In genomic region chr7:19663940-19664339, GRCm38 (mm10) we compare ENCODE assay signal across 8 mouse cellular contexts. TPM values are rescaled to one million over a fixed set of nuclear protein-coding genes. Genes with fewer than 3 reads are reported as not detected.
DNase-seq lines count a peak whose midpoint lies in the region; ATAC-seq and TF ChIP-seq lines count a peak whose summit lies in the region.

No protein-coding gene starts in this region.

- H3K9ac ChIP-seq in intestine, embryonic 15.5 days, result peak overlapping the region; percentile 86
- peak overlapping the region; percentile 94 for H3K9ac ChIP-seq in neural tube, embryonic 12.5 days

- H3K4me1 ChIP-seq in spleen, adult 2 months (ENCODE audit: control insufficient read depth, insufficient read depth, insufficient read length), result peaks cover 8% of the 10 kb centered on the region; the same call in 1 of the 2 replicates
- H3K4me1 ChIP-seq in intestine, embryonic 15.5 days (replicated peaks), result peaks cover 17% of the 10 kb centered on the region
- H3K4me1 ChIP-seq in neural tube, embryonic 12.5 days, result peaks cover 20% of the 10 kb centered on the region

- peak; percentile 60 for DNase-seq in cerebellum, adult 11-12 months
- no peak for DNase-seq in cerebellum, postnatal 36 days
- no peak for DNase-seq in spleen, adult 2 months (ENCODE audit: low read depth in 1 of 2, low spot score in 2 of 2)
- DNase-seq in spleen, postnatal 4 days (ENCODE audit: low spot score in 2 of 2), result no peak
- no peak for DNase-seq in T-cell, adult 2 months (ENCODE audit: low spot score)
- DNase-seq in urinary bladder, postnatal 10 days (ENCODE audit: low spot score), result no peak

- H3K4me2 ChIP-seq in intestine, embryonic 15.5 days (replicated peaks), result peak overlapping the region; percentile 72
- peak overlapping the region; percentile 71 for H3K4me2 ChIP-seq in neural tube, embryonic 12.5 days (replicated peaks)

- peak overlapping the region; percentile 91 for H3K4me3 ChIP-seq in spleen, adult 2 months (ENCODE audit: extremely low read depth, insufficient read depth, insufficient read length)
- H3K4me3 ChIP-seq in intestine, embryonic 15.5 days (replicated peaks), result peak overlapping the region; percentile 95
- peak overlapping the region; percentile 95 for H3K4me3 ChIP-seq in neural tube, embryonic 12.5 days

- no peaks in the 10 kb centered on the region for H3K27me3 ChIP-seq in spleen, adult 2 months (ENCODE audit: control insufficient read depth, insufficient read depth, low read length)
- H3K27me3 ChIP-seq in intestine, embryonic 15.5 days (replicated peaks), result no peaks in the 10 kb centered on the region
- H3K27me3 ChIP-seq in neural tube, embryonic 12.5 days (replicated peaks), result no peaks in the 10 kb centered on the region

- no peaks in the 10 kb centered on the region for H3K9me3 ChIP-seq in intestine, embryonic 15.5 days
- no peaks in the 10 kb centered on the region for H3K9me3 ChIP-seq in neural tube, embryonic 12.5 days

- WGBS in spleen, adult 2 months, result 26% methylated on average over 8 of the region's 8 CpGs
- WGBS in intestine, embryonic 15.5 days, result 9% methylated on average over 8 of the region's 8 CpGs
- 15% methylated on average over 8 of the region's 8 CpGs for WGBS in neural tube, embryonic 12.5 days

- TF ChIP-seq POLR2A in spleen, adult 2 months (IDR thresholded peaks at IDR 0.05; ENCODE audit: low read depth, low read length), result no peak

- ATAC-seq in intestine, embryonic 15.5 days, result no peak
- ATAC-seq in neural tube, embryonic 12.5 days (ENCODE audit: low FRiP score, low read depth), result no peak

- peaks cover 2% of the 10 kb centered on the region for H3K36me3 ChIP-seq in spleen, adult 2 months (ENCODE audit: control insufficient read depth, insufficient read depth, low read length)
- no peaks in the 10 kb centered on the region for H3K36me3 ChIP-seq in intestine, embryonic 15.5 days
- peaks cover 8% of the 10 kb centered on the region for H3K36me3 ChIP-seq in neural tube, embryonic 12.5 days

- no peak for TF ChIP-seq CTCF in spleen, adult 2 months (IDR thresholded peaks at IDR 0.05; ENCODE audit: extremely low read depth, insufficient read depth, insufficient read length, insufficient replicate concordance)

- H3K27ac ChIP-seq in spleen, adult 2 months (ENCODE audit: insufficient read depth, low read length), result no peak overlapping the region
- H3K27ac ChIP-seq in intestine, embryonic 15.5 days, result no peak overlapping the region
- H3K27ac ChIP-seq in neural tube, embryonic 12.5 days, result no peak overlapping the region

RNA-seq across cellular contexts. Expression of gene Clptm1, which starts 0.9 kb away (rescaled TPM):
- 76.3 and 78.9 TPM in 2 replicates for polyA plus RNA-seq in spleen, adult 2 months (2012; rRNA removed)
- 77.2 and 85.6 TPM in 2 replicates for polyA plus RNA-seq in intestine, embryonic 15.5 days (2015; fragmentation: Nextera tagmentation; extraction: Ambion mirVana)
- polyA plus RNA-seq in neural tube, embryonic 12.5 days (2016; fragmentation: Nextera tagmentation; extraction: Ambion mirVana), result 104 and 112 TPM in 2 replicates

RNA-seq across cellular contexts. Expression of gene Apoc2, which starts 13.8 kb away (rescaled TPM):
- 1.2 and 5.5 TPM in 2 replicates for polyA plus RNA-seq in spleen, adult 2 months (2012; rRNA removed)
- 164 and 258 TPM in 2 replicates for polyA plus RNA-seq in intestine, embryonic 15.5 days (2015; fragmentation: Nextera tagmentation; extraction: Ambion mirVana)
- 1.0 and 1.7 TPM in 2 replicates for polyA plus RNA-seq in neural tube, embryonic 12.5 days (2016; fragmentation: Nextera tagmentation; extraction: Ambion mirVana)

RNA-seq across cellular contexts. Expression of gene Gm44805, which starts 17.3 kb away (rescaled TPM):
- polyA plus RNA-seq in spleen, adult 2 months (2012; rRNA removed), result not detected in 2 replicates
- 0.71 and 1.2 TPM in 2 replicates for polyA plus RNA-seq in intestine, embryonic 15.5 days (2015; fragmentation: Nextera tagmentation; extraction: Ambion mirVana)
- not detected in 2 replicates for polyA plus RNA-seq in neural tube, embryonic 12.5 days (2016; fragmentation: Nextera tagmentation; extraction: Ambion mirVana)

RNA-seq across cellular contexts. Expression of gene Apoc4, which starts 17.3 kb away (rescaled TPM):
- 0.25 and 0.28 TPM in 2 replicates for polyA plus RNA-seq in spleen, adult 2 months (2012; rRNA removed)
- polyA plus RNA-seq in intestine, embryonic 15.5 days (2015; fragmentation: Nextera tagmentation; extraction: Ambion mirVana), result 4.7 and 7.0 TPM in 2 replicates
- not detected in 2 replicates for polyA plus RNA-seq in neural tube, embryonic 12.5 days (2016; fragmentation: Nextera tagmentation; extraction: Ambion mirVana)

RNA-seq across cellular contexts. Expression of gene Apoc1, which starts 28.5 kb away (rescaled TPM):
- polyA plus RNA-seq in spleen, adult 2 months (2012; rRNA removed), result 4.3 and 6.7 TPM in 2 replicates
- 27.1 and 34.7 TPM in 2 replicates for polyA plus RNA-seq in intestine, embryonic 15.5 days (2015; fragmentation: Nextera tagmentation; extraction: Ambion mirVana)
- polyA plus RNA-seq in neural tube, embryonic 12.5 days (2016; fragmentation: Nextera tagmentation; extraction: Ambion mirVana), result 4.9 and 7.2 TPM in 2 replicates

Comparison
In these comparisons a context has a peak if more than half of its experiments do, and no peak if none do; other contexts are left out.
1. RNA of gene Apoc2, which starts 13.8 kb away (polyA plus RNA-seq): 164 to 258 TPM in intestine, embryonic 15.5 days; 1.0 to 1.7 TPM in neural tube, embryonic 12.5 days and 1.2 to 5.5 TPM in spleen, adult 2 months; every median in the first group is over 10 times any median in the second.
2. Peak in every context shown above with its lines, with median percentiles within 50 percentile points of each other: H3K4me3 ChIP-seq.